Mouse (Mus musculus): Measurements from ENCODE around the gene Ldah. TPM values are rescaled to one million over a fixed set of nuclear protein-coding genes. Genes with fewer than 3 reads are reported as not detected.

The Ldah gene
- polyA plus RNA-seq, 1 experiment from 2014 or later = 71.6 TPM

- H3K27ac ChIP-seq (replicated peaks; ENCODE audit: low read depth, low read length) = no peak overlapping the region
- no peak for DNase-seq (ENCODE audit: low spot score)
- 76% methylated on average over 6 of the region's 6 CpGs for WGBS
Measured at GRCm38 (mm10) chr12:8289099-8289498, 81.2 kb downstream of the Ldah start.

GRCm38 (mm10) chr12:8289499-8289898 lies 81.6 kb downstream of the Ldah start:
- H3K9me3 ChIP-seq (replicated peaks; ENCODE audit: control insufficient read depth, low read length) = no peaks in the 10 kb centered on the region
- peaks cover under 1% of the 10 kb centered on the region; the same call in 1 of the 2 replicates for H3K27me3 ChIP-seq (ENCODE audit: control insufficient read depth, insufficient read depth, low read length)
- 83% methylated on average over 8 of the region's 8 CpGs for WGBS

More at GRCm38 (mm10) chr12:8289099-8289498, 81.2 kb downstream of the Ldah start:
- Histone ChIP-seq H3K36me3 (replicated peaks; ENCODE audit: control insufficient read depth, insufficient read depth, low read depth, low read length) (no peaks in the 10 kb centered on the region), H3K9ac (replicated peaks; ENCODE audit: low read length) (no peak overlapping the region), H3K9me3 (replicated peaks; ENCODE audit: control insufficient read depth, low read length) (no peaks in the 10 kb centered on the region), H3K27me3 (ENCODE audit: control insufficient read depth, insufficient read depth, low read length) (no peaks in the 10 kb centered on the region), H3K4me3 (ENCODE audit: low read depth, low read length) (no peak overlapping the region), H3K4me2 (ENCODE audit: low read depth, low read length) (no peak overlapping the region), H3K4me1 (ENCODE audit: control insufficient read depth, insufficient read depth, low read length) (no peaks in the 10 kb centered on the region)
- ATAC-seq (replicated peaks; ENCODE audit: insufficient number of reproducible peaks, low FRiP score, low TSS enrichment, low read depth) = no peak

DNA sequence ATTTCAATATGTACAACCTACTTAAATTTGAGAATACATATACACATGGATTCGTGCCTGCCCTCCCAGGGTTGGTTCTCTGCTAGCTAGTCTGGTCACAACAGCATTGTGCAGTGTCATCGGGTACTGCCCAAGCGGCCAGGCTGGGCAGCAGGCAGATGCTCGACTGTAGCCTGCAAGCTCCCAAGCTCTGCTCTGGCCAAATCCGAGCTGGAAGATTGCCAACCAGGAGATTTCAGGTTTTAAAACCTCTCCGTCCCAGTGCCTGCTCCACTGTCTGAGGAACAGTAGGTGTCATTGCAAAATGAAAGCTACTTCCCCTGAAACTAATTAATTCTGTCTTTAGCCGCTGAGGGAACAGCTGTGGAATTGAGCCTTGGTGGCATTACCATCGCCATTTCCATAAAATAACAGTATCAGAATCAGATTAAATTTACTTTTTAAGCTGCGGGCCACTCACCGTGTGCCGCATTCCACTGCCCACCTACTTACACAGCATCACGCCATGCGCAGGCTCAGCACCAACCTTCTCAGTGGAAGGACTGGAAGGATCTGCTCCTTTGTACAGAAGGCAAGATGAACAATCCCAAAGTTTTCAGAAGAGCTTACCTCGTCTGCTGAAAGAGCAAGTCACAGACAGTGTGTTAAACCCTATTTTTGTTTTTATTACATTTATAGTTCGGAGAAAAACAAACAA lies 83.4 kb downstream of the Ldah start:
- Histone ChIP-seq H3K4me1 (ENCODE audit: control insufficient read depth, insufficient read depth, low read length) (no peaks in the 10 kb centered on the region), H3K9ac (replicated peaks; ENCODE audit: low read length) (no peak overlapping the region), H3K27ac (replicated peaks; ENCODE audit: low read depth, low read length) (no peak overlapping the region), H3K4me3 (ENCODE audit: low read depth, low read length) (no peak overlapping the region), H3K4me2 (ENCODE audit: low read depth, low read length) (no peak overlapping the region), H3K27me3 (ENCODE audit: control insufficient read depth, insufficient read depth, low read length) (peaks cover 10% of the 10 kb centered on the region; the same call in 1 of the 2 replicates), H3K9me3 (replicated peaks; ENCODE audit: control insufficient read depth, low read length) (no peaks in the 10 kb centered on the region), H3K36me3 (replicated peaks; ENCODE audit: control insufficient read depth, insufficient read depth, low read depth, low read length) (no peaks in the 10 kb centered on the region)
- no peak for DNase-seq (ENCODE audit: low spot score)
- 70% methylated on average over 15 of the region's 15 CpGs for WGBS
- no peak for ATAC-seq (replicated peaks; ENCODE audit: insufficient number of reproducible peaks, low FRiP score, low TSS enrichment, low read depth)

More at GRCm38 (mm10) chr12:8289499-8289898, 81.6 kb downstream of the Ldah start:
- no peak for DNase-seq (ENCODE audit: low spot score)
- H3K27ac ChIP-seq (replicated peaks; ENCODE audit: low read depth, low read length) = no peak overlapping the region
- H3K4me1 ChIP-seq (ENCODE audit: control insufficient read depth, insufficient read depth, low read length) = no peaks in the 10 kb centered on the region
- no peak overlapping the region for H3K4me3 ChIP-seq (ENCODE audit: low read depth, low read length)
- no peak overlapping the region for H3K4me2 ChIP-seq (ENCODE audit: low read depth, low read length)
- no peak for ATAC-seq (replicated peaks; ENCODE audit: insufficient number of reproducible peaks, low FRiP score, low TSS enrichment, low read depth)
- no peaks in the 10 kb centered on the region for H3K36me3 ChIP-seq (replicated peaks; ENCODE audit: control insufficient read depth, insufficient read depth, low read depth, low read length)
- no peak overlapping the region for H3K9ac ChIP-seq (replicated peaks; ENCODE audit: low read length)

GRCm38 (mm10) chr12:8295307-8295913 lies 87.5 kb downstream of the Ldah start:
- no peak overlapping the region for H3K4me2 ChIP-seq (ENCODE audit: low read depth, low read length)
- ATAC-seq (replicated peaks; ENCODE audit: insufficient number of reproducible peaks, low FRiP score, low TSS enrichment, low read depth) (no peak), DNase-seq (ENCODE audit: low spot score) (no peak)
- H3K9me3 ChIP-seq (replicated peaks; ENCODE audit: control insufficient read depth, low read length) = no peaks in the 10 kb centered on the region
- peaks cover 45% of the 10 kb centered on the region for H3K27me3 ChIP-seq (ENCODE audit: control insufficient read depth, insufficient read depth, low read length)
- peaks cover 5% of the 10 kb centered on the region for H3K4me1 ChIP-seq (ENCODE audit: control insufficient read depth, insufficient read depth, low read length)
- no peaks in the 10 kb centered on the region for H3K36me3 ChIP-seq (replicated peaks; ENCODE audit: control insufficient read depth, insufficient read depth, low read depth, low read length)
- H3K4me3 ChIP-seq (ENCODE audit: low read depth, low read length) = no peak overlapping the region
- no peak overlapping the region for H3K9ac ChIP-seq (replicated peaks; ENCODE audit: low read length)
- 62% methylated on average over 6 of the region's 6 CpGs for WGBS
- H3K27ac ChIP-seq (replicated peaks; ENCODE audit: low read depth, low read length) = no peak overlapping the region

- Histone ChIP-seq H3K36me3 (replicated peaks; ENCODE audit: control insufficient read depth, insufficient read depth, low read depth, low read length) (no peaks in the 10 kb centered on the region), H3K4me1 (ENCODE audit: control insufficient read depth, insufficient read depth, low read length) (peaks cover 5% of the 10 kb centered on the region), H3K27me3 (ENCODE audit: control insufficient read depth, insufficient read depth, low read length) (peaks cover 52% of the 10 kb centered on the region), H3K27ac (replicated peaks; ENCODE audit: low read depth, low read length) (no peak overlapping the region), H3K4me3 (ENCODE audit: low read depth, low read length) (no peak overlapping the region), H3K4me2 (ENCODE audit: low read depth, low read length) (no peak overlapping the region), H3K9me3 (replicated peaks; ENCODE audit: control insufficient read depth, low read length) (no peaks in the 10 kb centered on the region), H3K9ac (replicated peaks; ENCODE audit: low read length) (no peak overlapping the region)
- no peak for ATAC-seq (replicated peaks; ENCODE audit: insufficient number of reproducible peaks, low FRiP score, low TSS enrichment, low read depth)
- DNase-seq (ENCODE audit: low spot score) = no peak
- WGBS = 79% methylated on average over 2 of the region's 2 CpGs
Measured at GRCm38 (mm10) chr12:8296154-8296553, 88.2 kb downstream of the Ldah start.

DNA sequence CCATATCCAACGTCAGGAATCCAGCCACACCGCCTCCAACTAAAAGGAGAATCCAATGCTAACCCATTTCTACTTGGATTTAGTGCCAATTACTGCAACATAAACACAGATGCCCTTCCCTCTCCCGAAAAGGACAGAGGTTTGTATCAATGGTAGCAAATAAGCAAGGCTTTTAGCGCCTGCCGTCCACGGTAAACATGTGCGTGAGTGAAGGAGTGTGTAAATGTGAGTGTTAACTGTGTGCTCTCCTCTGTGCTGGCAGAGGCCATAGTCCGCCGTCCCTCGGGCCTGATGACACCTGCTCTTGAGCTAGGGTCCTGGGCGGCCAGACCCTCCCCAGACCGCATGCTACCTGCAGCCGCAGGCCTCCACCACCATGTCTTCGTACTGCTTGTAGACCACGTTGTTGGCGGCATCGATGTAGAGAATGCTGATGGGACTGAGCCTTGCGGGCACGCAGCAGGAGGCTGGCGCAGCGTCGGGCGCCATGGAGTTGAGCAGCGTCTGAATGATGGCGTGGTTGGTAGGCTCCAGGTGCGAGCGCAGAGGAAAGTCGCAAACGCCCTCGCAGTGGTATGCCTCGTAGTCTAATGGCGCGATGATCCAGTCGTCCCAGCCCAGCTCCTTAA lies 89.8 kb downstream of the Ldah start:
- H3K4me2 ChIP-seq (ENCODE audit: low read depth, low read length) = peak overlapping the region; percentile 54
- peak overlapping the region; percentile 35 for H3K4me3 ChIP-seq (ENCODE audit: low read depth, low read length)
- peaks cover 68% of the 10 kb centered on the region for H3K27me3 ChIP-seq (ENCODE audit: control insufficient read depth, insufficient read depth, low read length)
- peak overlapping the region; percentile 36 for H3K9ac ChIP-seq (replicated peaks; ENCODE audit: low read length)
- H3K27ac ChIP-seq (replicated peaks; ENCODE audit: low read depth, low read length) = no peak overlapping the region
- H3K36me3 ChIP-seq (replicated peaks; ENCODE audit: control insufficient read depth, insufficient read depth, low read depth, low read length) = no peaks in the 10 kb centered on the region
- DNase-seq (ENCODE audit: low spot score) = no peak
- H3K9me3 ChIP-seq (replicated peaks; ENCODE audit: control insufficient read depth, low read length) = no peaks in the 10 kb centered on the region
- peaks cover 7% of the 10 kb centered on the region for H3K4me1 ChIP-seq (ENCODE audit: control insufficient read depth, insufficient read depth, low read length)
- WGBS = 6% methylated on average over 34 of the region's 34 CpGs
- no peak for ATAC-seq (replicated peaks; ENCODE audit: insufficient number of reproducible peaks, low FRiP score, low TSS enrichment, low read depth)

DNA sequence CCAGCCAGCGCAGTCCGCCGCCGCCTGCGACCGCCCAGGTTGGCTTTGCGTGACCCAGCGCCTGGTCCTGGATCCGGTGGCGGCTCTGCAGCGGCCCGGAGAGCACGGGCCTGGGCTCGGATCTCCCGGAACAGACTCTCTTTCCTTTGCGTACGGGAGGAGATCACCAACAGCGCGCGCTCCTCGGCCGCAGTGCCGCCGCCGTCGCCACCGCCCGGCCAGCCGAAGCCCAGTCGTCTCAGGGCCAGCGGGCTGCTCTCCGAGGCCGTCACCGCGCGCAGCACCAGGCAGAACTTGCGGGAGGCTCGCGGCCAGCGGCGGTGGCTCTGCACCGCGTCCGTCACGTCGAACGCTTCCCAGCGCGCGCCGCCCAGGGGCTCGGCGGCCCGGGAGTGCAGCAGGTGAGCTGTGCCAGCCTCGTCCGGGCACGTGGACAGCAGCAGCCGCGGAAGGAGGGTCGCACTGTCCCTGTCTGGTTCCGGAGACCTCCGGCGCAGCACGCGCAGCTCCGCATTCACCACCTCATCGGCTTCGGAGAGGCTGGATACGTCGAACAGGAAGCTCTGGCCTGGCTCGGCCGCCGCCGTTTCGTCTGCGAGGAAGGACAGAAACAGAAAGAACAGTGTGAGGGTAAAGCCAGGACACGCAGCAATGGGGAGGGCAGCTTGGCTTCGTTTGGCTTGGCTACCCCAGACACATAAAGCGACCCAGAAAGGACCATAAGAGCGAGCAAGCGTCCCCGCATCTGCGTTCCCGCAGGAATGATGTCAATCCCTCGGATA lies 90.6 kb downstream of the Ldah start:
- no peak for DNase-seq (ENCODE audit: low spot score)
- Histone ChIP-seq H3K9me3 (replicated peaks; ENCODE audit: control insufficient read depth, low read length) (no peaks in the 10 kb centered on the region), H3K4me1 (ENCODE audit: control insufficient read depth, insufficient read depth, low read length) (peaks cover 7% of the 10 kb centered on the region), H3K27ac (replicated peaks; ENCODE audit: low read depth, low read length) (no peak overlapping the region), H3K9ac (replicated peaks; ENCODE audit: low read length) (peak overlapping the region; percentile 36), H3K4me3 (ENCODE audit: low read depth, low read length) (peak overlapping the region; percentile 35), H3K36me3 (replicated peaks; ENCODE audit: control insufficient read depth, insufficient read depth, low read depth, low read length) (no peaks in the 10 kb centered on the region), H3K4me2 (ENCODE audit: low read depth, low read length) (peak overlapping the region; percentile 54), H3K27me3 (ENCODE audit: control insufficient read depth, insufficient read depth, low read length) (peaks cover 76% of the 10 kb centered on the region)
- 2% methylated on average over 81 of the region's 85 CpGs for WGBS
- no peak for ATAC-seq (replicated peaks; ENCODE audit: insufficient number of reproducible peaks, low FRiP score, low TSS enrichment, low read depth)
